Mouse (Mus musculus) kidney, adult 18-20 months (tissue): ENCODE data around the gene C2cd4a.
A peak's percentile ranks its signal among the peaks of the same experiment; 100 is the strongest.

Experiments used
- DNase-seq: peaks from one replicate; pipeline ENCODE4 v3.0.0; 2021

Gene C2cd4a

GRCm38 (mm10) chr9:67832046-67832605 lies at the start of gene C2cd4a:
Gene C2cd4a (minus strand): TSS chr9:67832330.
- DNase-seq: peak; percentile 35

- DNase-seq: no peak
Measured at GRCm38 (mm10) chr9:67878197-67878769, 46.2 kb upstream of the C2cd4a start.

- no peak for DNase-seq
Measured at GRCm38 (mm10) chr9:67877081-67877718, 45.1 kb upstream of the C2cd4a start.

GRCm38 (mm10) chr9:67875337-67875736 lies 43.2 kb upstream of the C2cd4a start:
- DNase-seq: peak; percentile 29

- DNase-seq: no peak
Measured at GRCm38 (mm10) chr9:67874522-67875222, 42.5 kb upstream of the C2cd4a start.

GRCm38 (mm10) chr9:67869691-67870450 lies 37.7 kb upstream of the C2cd4a start:
- no peak for DNase-seq

GRCm38 (mm10) chr9:67867411-67867810 lies 35.3 kb upstream of the C2cd4a start:
- DNase-seq: no peak

GRCm38 (mm10) chr9:67865411-67865810 lies 33.3 kb upstream of the C2cd4a start:
- DNase-seq: peak; percentile 12

- DNase-seq: no peak
Measured at GRCm38 (mm10) chr9:67864011-67864410, 31.9 kb upstream of the C2cd4a start.

- no peak for DNase-seq
Measured at GRCm38 (mm10) chr9:67863332-67863731, 31.2 kb upstream of the C2cd4a start.

- DNase-seq: no peak
Measured at GRCm38 (mm10) chr9:67860273-67860672, 28.1 kb upstream of the C2cd4a start.

- no peak for DNase-seq
Measured at GRCm38 (mm10) chr9:67851150-67851549, 19.0 kb upstream of the C2cd4a start.

GRCm38 (mm10) chr9:67849846-67850245 lies 17.7 kb upstream of the C2cd4a start:
- no peak for DNase-seq

- DNase-seq: no peak
Measured at GRCm38 (mm10) chr9:67849397-67849796, 17.3 kb upstream of the C2cd4a start.

GRCm38 (mm10) chr9:67847606-67848005 lies 15.5 kb upstream of the C2cd4a start:
- DNase-seq: no peak

- no peak for DNase-seq
Measured at GRCm38 (mm10) chr9:67846089-67846488, 14.0 kb upstream of the C2cd4a start.

GRCm38 (mm10) chr9:67845648-67846047 lies 13.5 kb upstream of the C2cd4a start:
- DNase-seq: no peak

- no peak for DNase-seq
Measured at GRCm38 (mm10) chr9:67845012-67845411, 12.9 kb upstream of the C2cd4a start.

- no peak for DNase-seq
Measured at GRCm38 (mm10) chr9:67842797-67843196, 10.7 kb upstream of the C2cd4a start.

GRCm38 (mm10) chr9:67839981-67840859 lies 8.1 kb upstream of the C2cd4a start, which contains the start of gene Vps13c:
Gene Vps13c (plus strand): TSS chr9:67840396.
- DNase-seq: peak; percentile 81

GRCm38 (mm10) chr9:67837311-67837710 lies 5.2 kb upstream of the C2cd4a start:
- DNase-seq: no peak

GRCm38 (mm10) chr9:67834535-67834934 lies 2.4 kb upstream of the C2cd4a start:
- no peak for DNase-seq
